Mouse (Mus musculus) spleen, adult 2 months (tissue): Measurements from ENCODE around the gene Gm13285.
"Not testable (repeated sequence)": the region's sequence is repeated elsewhere in the genome, so short reads cannot be mapped to it uniquely, and the experiment has no call there.

Source experiments
- CTCF ChIP-seq: fragments of 200-500 bp; IDR thresholded peaks from 2 replicates; pipeline ENCODE4 v1.5.1; 2011; ENCODE audit warnings: mild to moderate bottlenecking, inconsistent platforms; ENCODE audit not compliant: insufficient read depth, insufficient read length, insufficient replicate concordance; ENCODE audit errors: extremely low read depth
- POLR2A ChIP-seq: fragments of 200-500 bp; IDR thresholded peaks from 2 replicates; pipeline ENCODE4 v1.6.1; 2011; ENCODE audit warnings: low read depth, low read length, inconsistent platforms

DNA sequence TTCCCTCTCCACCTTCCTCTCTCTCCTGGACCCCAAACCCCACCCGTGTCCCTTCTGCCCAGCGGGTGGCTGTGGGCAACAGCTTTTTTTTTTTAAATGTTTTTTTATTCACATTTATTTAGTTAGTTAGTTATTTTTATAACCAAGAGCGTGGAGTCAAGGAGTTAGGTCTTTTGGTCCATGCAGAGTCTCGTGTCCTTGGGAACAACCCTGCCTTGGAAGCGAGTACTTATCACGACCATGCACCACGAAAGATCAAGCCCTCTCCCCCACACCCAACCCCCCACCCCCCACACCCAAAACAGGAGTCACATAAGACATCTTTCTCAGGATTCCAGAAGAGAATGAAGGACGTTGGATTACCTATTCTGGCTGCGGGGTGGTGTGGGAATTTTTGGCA, 37.1 kb upstream of the Gm13285 start:
- TF ChIP-seq POLR2A, CTCF: not testable (repeated sequence)
